Mouse (Mus musculus): ENCODE measurements around the gene Pdgfb. TPM values are rescaled to one million over a fixed set of nuclear protein-coding genes. Genes with fewer than 3 reads are reported as not detected.

Pdgfb gene
- polyA plus RNA-seq, 1 experiment from 2014 or later: 2.2 TPM

- Histone ChIP-seq H3K4me2 (no peak overlapping the region), H3K27me3 (replicated peaks) (peaks cover 18% of the 10 kb centered on the region), H3K9me3 (replicated peaks) (no peaks in the 10 kb centered on the region), H3K27ac (no peak overlapping the region), H3K4me1 (peaks cover 44% of the 10 kb centered on the region), H3K4me3 (no peak overlapping the region), H3K9ac (no peak overlapping the region), H3K36me3 (no peaks in the 10 kb centered on the region)
- ATAC-seq: no peak
- 70% methylated on average over 19 of the region's 19 CpGs for WGBS (ENCODE audit: insufficient replicate concordance)
Measured at GRCm38 (mm10) chr15:80051092-80051761, 36.5 kb upstream of the Pdgfb start.

DNA sequence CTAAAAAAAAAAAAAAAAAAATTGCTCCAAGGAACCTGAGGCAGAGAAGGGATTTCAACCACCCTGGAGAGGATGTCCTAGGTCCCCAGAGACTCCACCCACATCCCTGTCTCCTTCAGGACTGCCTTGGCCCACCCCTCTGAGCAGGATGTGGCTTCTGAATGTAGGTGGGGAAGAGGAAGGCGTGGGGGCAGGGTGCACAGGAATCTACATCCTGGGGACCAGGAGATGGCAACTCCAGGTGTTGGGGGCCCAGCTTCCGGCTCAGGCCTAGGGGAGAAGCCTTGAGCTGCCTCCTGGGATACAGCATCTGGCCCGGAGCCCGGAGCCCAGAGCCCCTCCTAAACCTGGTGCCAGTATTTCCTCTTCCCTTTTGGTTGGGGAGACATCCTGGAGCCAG lies 35.3 kb upstream of the Pdgfb start:
- Histone ChIP-seq H3K9me3 (replicated peaks) (peaks cover 5% of the 10 kb centered on the region; the same call in 1 of the 2 replicates), H3K36me3 (no peaks in the 10 kb centered on the region), H3K4me1 (peaks cover 44% of the 10 kb centered on the region), H3K27me3 (replicated peaks) (peaks cover 21% of the 10 kb centered on the region), H3K4me3 (no peak overlapping the region), H3K9ac (no peak overlapping the region), H3K4me2 (no peak overlapping the region), H3K27ac (no peak overlapping the region)
- no peak for ATAC-seq
- WGBS (ENCODE audit: insufficient replicate concordance): 61% methylated on average over 4 of the region's 4 CpGs

DNA sequence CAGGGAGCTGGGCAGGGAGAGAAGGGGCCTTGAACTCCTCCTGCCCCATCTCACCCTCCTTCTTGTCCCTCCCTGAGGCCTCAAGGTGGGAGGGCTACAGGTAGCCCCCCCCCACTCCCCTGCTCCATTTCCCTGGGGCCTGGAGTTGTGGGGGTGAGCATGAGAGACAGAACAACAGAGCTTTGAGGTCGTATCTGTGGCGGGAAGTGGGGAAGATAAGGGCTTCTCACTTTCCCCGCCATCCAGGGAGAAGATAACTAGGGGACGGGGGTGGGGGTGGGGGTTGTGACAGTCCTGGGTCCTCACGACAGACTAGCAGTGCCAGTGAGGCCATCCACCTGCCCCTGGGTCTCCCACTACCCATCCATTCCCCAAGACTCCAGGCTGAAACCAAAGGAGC lies 33.2 kb upstream of the Pdgfb start:
- H3K9me3 ChIP-seq (replicated peaks): peaks cover 5% of the 10 kb centered on the region; the same call in 1 of the 2 replicates
- H3K4me1 ChIP-seq: peaks cover 35% of the 10 kb centered on the region
- WGBS (ENCODE audit: insufficient replicate concordance): 7% methylated on average over 5 of the region's 5 CpGs
- no peak overlapping the region for H3K4me3 ChIP-seq
- H3K4me2 ChIP-seq: peak overlapping the region; percentile 37
- ATAC-seq: no peak
- peak overlapping the region; percentile 41 for H3K9ac ChIP-seq
- H3K27ac ChIP-seq: no peak overlapping the region
- H3K36me3 ChIP-seq: no peaks in the 10 kb centered on the region
- peaks cover 21% of the 10 kb centered on the region for H3K27me3 ChIP-seq (replicated peaks)

DNA sequence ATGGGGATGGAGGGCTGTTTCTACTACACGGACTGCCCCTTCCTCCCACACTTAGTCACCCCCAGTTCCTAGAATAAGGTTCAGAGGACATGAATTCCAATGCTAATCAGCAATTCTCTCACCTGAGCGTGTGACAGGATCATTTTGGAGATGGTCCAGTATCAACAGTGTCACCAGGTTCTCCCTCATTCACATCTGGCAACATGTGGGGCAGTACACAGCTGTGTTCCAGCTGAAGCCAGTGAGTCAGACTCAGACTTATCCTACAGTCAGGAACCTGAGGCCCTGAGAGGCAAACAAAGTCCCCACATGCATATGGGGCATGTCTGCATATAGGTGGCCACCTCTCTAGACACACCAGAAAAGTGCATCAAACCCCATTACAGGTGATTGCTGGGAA lies 32.5 kb upstream of the Pdgfb start:
- Histone ChIP-seq H3K36me3 (no peaks in the 10 kb centered on the region), H3K4me2 (no peak overlapping the region), H3K4me1 (peaks cover 35% of the 10 kb centered on the region), H3K27ac (no peak overlapping the region), H3K9me3 (replicated peaks) (peaks cover 5% of the 10 kb centered on the region; the same call in 1 of the 2 replicates), H3K4me3 (no peak overlapping the region), H3K27me3 (replicated peaks) (peaks cover 21% of the 10 kb centered on the region), H3K9ac (peak overlapping the region; percentile 41; the same call in 1 of the 2 replicates)
- 63% methylated on average over 2 of the region's 2 CpGs for WGBS (ENCODE audit: insufficient replicate concordance)
- no peak for ATAC-seq

DNA sequence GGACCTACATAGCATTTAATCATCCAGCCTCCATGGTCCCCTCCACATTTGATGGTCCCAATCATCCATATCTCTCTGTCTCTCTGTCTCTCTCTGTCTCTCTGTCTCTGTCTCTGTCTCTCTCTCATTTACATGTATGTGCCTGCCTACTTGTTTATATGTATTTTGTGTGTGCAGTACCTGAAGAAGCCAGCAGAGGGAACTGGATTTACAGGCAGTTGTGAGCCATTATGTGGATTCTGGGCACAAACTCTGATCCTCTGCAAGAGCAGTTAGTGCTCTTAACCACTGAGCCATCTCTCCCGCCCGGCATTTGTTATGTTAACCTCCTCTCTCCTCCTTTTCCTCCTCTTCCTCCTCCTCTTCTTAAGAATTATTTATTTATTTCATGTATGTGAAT lies 31.0 kb upstream of the Pdgfb start:
- Histone ChIP-seq H3K9me3 (replicated peaks) (peaks cover 5% of the 10 kb centered on the region; the same call in 1 of the 2 replicates), H3K36me3 (no peaks in the 10 kb centered on the region), H3K27ac (no peak overlapping the region), H3K9ac (no peak overlapping the region), H3K4me3 (no peak overlapping the region), H3K27me3 (replicated peaks) (peaks cover 25% of the 10 kb centered on the region), H3K4me2 (no peak overlapping the region), H3K4me1 (peaks cover 27% of the 10 kb centered on the region)
- ATAC-seq: no peak
- WGBS (ENCODE audit: insufficient replicate concordance): 84% methylated on average over 2 of the region's 2 CpGs

DNA sequence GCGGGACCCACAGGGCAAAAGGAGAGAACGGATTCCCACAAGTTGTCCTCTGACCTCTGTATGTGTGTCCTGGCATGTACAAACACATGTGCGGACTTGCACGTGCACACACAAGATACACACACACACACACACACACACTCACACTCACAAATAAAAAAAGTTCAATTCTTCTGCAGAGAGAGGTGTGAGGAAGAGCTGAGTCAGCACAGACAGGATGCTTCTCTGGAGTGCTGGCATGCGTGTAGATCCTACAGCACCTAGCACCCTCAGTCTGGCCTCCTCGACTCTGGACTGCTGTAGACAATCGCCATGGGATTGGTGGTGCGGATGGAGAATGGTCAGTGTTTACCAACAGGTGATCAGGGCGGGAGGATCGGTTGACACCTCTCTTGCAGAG lies 29.5 kb upstream of the Pdgfb start:
- H3K4me2 ChIP-seq: no peak overlapping the region
- H3K36me3 ChIP-seq: no peaks in the 10 kb centered on the region
- H3K4me3 ChIP-seq: no peak overlapping the region
- peaks cover 20% of the 10 kb centered on the region for H3K27me3 ChIP-seq (replicated peaks)
- ATAC-seq: no peak
- peaks cover 5% of the 10 kb centered on the region; the same call in 1 of the 2 replicates for H3K9me3 ChIP-seq (replicated peaks)
- no peak overlapping the region for H3K27ac ChIP-seq
- WGBS (ENCODE audit: insufficient replicate concordance): 70% methylated on average over 10 of the region's 10 CpGs
- H3K4me1 ChIP-seq: peaks cover 22% of the 10 kb centered on the region
- no peak overlapping the region for H3K9ac ChIP-seq

GRCm38 (mm10) chr15:80042152-80042551 lies 27.4 kb upstream of the Pdgfb start:
- no peak for ATAC-seq
- H3K9me3 ChIP-seq (replicated peaks): peaks cover 5% of the 10 kb centered on the region; the same call in 1 of the 2 replicates
- H3K27me3 ChIP-seq (replicated peaks): peaks cover 12% of the 10 kb centered on the region; the same call in 1 of the 2 replicates
- no peak overlapping the region for H3K4me2 ChIP-seq
- no peaks in the 10 kb centered on the region for H3K36me3 ChIP-seq
- H3K27ac ChIP-seq: no peak overlapping the region
- WGBS (ENCODE audit: insufficient replicate concordance): 36% methylated on average over 4 of the region's 4 CpGs
- H3K4me3 ChIP-seq: no peak overlapping the region
- peaks cover 1% of the 10 kb centered on the region; the same call in 1 of the 2 replicates for H3K4me1 ChIP-seq
- H3K9ac ChIP-seq: no peak overlapping the region

GRCm38 (mm10) chr15:80038110-80038391 lies 23.3 kb upstream of the Pdgfb start:
- H3K9me3 ChIP-seq (replicated peaks): no peaks in the 10 kb centered on the region
- H3K36me3 ChIP-seq: no peaks in the 10 kb centered on the region
- no peak overlapping the region for H3K9ac ChIP-seq
- no peak overlapping the region for H3K4me2 ChIP-seq
- 87% methylated on average over 2 of the region's 2 CpGs for WGBS (ENCODE audit: insufficient replicate concordance)
- H3K27ac ChIP-seq: no peak overlapping the region
- 0 out of 2 replicates have a peak, but pooled peaks cover 6% of the 10 kb centered on the region for H3K27me3 ChIP-seq (replicated peaks)
- ATAC-seq: no peak
- no peaks in the 10 kb centered on the region for H3K4me1 ChIP-seq
- no peak overlapping the region for H3K4me3 ChIP-seq

DNA sequence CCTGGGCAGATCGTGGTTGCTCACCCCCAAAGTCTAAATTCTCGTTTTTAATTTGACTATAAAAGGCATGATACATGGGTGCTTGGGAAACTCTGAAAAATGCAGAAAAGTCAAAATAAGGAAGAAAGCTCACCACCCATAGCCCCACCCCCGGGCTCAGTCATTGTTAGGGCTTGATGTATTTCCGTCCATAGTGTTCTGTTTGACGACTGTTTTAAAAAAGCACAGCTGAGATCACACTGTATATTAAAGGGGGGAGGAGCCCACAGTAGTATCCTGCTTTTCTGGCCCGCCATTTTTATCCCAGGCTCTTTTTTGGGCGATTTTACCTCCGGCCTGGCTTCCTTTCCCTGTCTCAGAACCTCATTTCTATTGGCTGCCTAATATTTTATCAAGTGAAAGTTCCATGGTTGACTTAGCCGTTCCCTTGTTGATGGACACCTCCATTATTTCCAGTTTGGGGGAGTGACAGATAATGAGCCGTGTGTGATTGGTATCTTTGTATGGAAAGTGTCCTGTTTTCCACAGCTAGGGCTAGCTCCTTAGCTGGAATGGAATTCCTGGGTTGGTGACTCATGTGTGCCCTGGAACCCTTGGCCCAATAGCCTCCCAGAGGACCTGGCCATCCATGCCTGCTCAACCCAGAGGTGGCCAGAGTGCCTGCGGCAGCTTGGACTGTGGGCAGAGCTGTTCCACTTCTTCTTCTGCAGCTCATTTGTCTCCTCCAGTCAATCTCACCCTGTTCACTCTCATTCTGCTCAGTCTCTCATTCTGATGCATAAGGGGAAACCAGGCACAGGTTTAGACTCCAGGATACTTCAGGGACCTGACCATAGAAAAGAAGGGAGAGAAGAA lies 22.7 kb upstream of the Pdgfb start:
- no peak overlapping the region for H3K4me2 ChIP-seq
- H3K4me1 ChIP-seq: no peaks in the 10 kb centered on the region
- H3K27me3 ChIP-seq (replicated peaks): 0 out of 2 replicates have a peak, but pooled peaks cover 6% of the 10 kb centered on the region
- H3K36me3 ChIP-seq: no peaks in the 10 kb centered on the region
- 62% methylated on average over 11 of the region's 11 CpGs for WGBS (ENCODE audit: insufficient replicate concordance)
- H3K9me3 ChIP-seq (replicated peaks): no peaks in the 10 kb centered on the region
- no peak for ATAC-seq
- H3K4me3 ChIP-seq: no peak overlapping the region
- no peak overlapping the region for H3K9ac ChIP-seq
- H3K27ac ChIP-seq: no peak overlapping the region

- H3K9ac ChIP-seq: no peak overlapping the region
- H3K9me3 ChIP-seq (replicated peaks): no peaks in the 10 kb centered on the region
- no peak overlapping the region for H3K4me3 ChIP-seq
- H3K27me3 ChIP-seq (replicated peaks): 0 out of 2 replicates have a peak, but pooled peaks cover 2% of the 10 kb centered on the region
- WGBS (ENCODE audit: insufficient replicate concordance): 69% methylated on average over 6 of the region's 6 CpGs
- no peaks in the 10 kb centered on the region for H3K4me1 ChIP-seq
- H3K27ac ChIP-seq: no peak overlapping the region
- ATAC-seq: no peak
- H3K4me2 ChIP-seq: no peak overlapping the region
- H3K36me3 ChIP-seq: no peaks in the 10 kb centered on the region
Measured at GRCm38 (mm10) chr15:80035341-80035885, 20.6 kb upstream of the Pdgfb start.

GRCm38 (mm10) chr15:80034913-80035312 lies 20.1 kb upstream of the Pdgfb start:
- ATAC-seq: no peak
- Histone ChIP-seq H3K27me3 (replicated peaks) (0 out of 2 replicates have a peak, but pooled peaks cover 2% of the 10 kb centered on the region), H3K4me3 (no peak overlapping the region), H3K9me3 (replicated peaks) (no peaks in the 10 kb centered on the region), H3K27ac (no peak overlapping the region), H3K9ac (no peak overlapping the region), H3K4me2 (no peak overlapping the region), H3K36me3 (no peaks in the 10 kb centered on the region), H3K4me1 (no peaks in the 10 kb centered on the region)

GRCm38 (mm10) chr15:80034366-80034765 lies 19.6 kb upstream of the Pdgfb start:
- Histone ChIP-seq H3K4me1 (no peaks in the 10 kb centered on the region), H3K9me3 (replicated peaks) (no peaks in the 10 kb centered on the region), H3K27ac (no peak overlapping the region), H3K4me3 (no peak overlapping the region), H3K4me2 (no peak overlapping the region), H3K9ac (no peak overlapping the region), H3K36me3 (no peaks in the 10 kb centered on the region), H3K27me3 (replicated peaks) (0 out of 2 replicates have a peak, but pooled peaks cover 2% of the 10 kb centered on the region)
- no peak for ATAC-seq
- 53% methylated on average over 7 of the region's 7 CpGs for WGBS (ENCODE audit: insufficient replicate concordance)

Data from liver, embryonic 12.5 days (tissue).